Mouse (Mus musculus): ENCODE results near the gene Rpp25.

GRCm38 (mm10) chr9:57543951-57544350 is 40.1 kb downstream of the Rpp25 start:
- TF ChIP-seq POLR2A (IDR thresholded peaks at IDR 0.05; ENCODE audit: low read depth, low read length) (no peak), CTCF (IDR thresholded peaks at IDR 0.05; ENCODE audit: extremely low read depth, insufficient read depth, insufficient read length, insufficient replicate concordance) (no peak)
